Mouse (Mus musculus): ENCODE measurements around the gene Tmem236. TPM values are rescaled to one million over a fixed set of nuclear protein-coding genes. Genes with fewer than 3 reads are reported as not detected.
"Not testable (repeated sequence)": the region's sequence is repeated elsewhere in the genome, so short reads cannot be mapped to it uniquely, and the experiment has no call there.

Tmem236 gene
- polyA plus RNA-seq, 1 experiment from 2014 or later = 0.04 TPM

DNA sequence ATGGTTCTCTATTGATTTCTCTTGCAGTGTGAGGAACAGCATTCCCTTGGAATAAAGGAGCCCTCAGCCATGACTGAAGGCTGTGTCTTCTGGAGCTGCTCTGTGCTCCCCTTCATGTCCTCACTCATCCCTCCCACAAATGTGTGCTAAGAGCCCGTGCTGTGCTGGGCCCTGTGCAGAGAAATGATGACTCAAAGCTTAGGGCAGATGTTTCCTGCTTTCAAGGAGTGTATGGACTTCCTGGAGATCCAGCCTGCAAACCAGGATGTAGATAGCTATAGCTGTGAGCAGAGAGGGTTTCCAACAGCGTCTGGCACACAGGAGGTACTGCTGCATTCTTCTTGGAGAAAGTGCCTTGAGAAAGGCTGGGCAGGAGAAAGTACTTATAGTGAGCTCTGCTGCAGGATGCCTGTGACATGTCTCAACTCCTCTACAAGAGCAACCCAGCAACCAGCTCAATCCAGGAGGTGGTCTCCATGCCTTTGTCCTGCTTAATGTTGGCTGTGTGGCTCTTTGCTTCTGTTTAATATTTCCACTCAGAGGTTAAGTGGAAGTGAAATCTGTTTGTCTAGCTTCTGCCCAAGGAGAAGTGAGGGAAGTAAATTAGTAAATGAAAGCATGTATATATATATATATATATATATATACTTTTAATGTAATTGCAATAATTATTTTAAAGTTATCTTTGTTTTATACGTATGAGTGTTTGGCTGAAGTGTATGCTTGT lies 8.5 kb upstream of the Tmem236 start:
- ATAC-seq (ENCODE audit: low read depth) (0 out of 2 replicates have a peak, but pooled peaks have one; percentile 18), DNase-seq (ENCODE audit: low spot score) (peak; percentile 43)
- Histone ChIP-seq H3K36me3 (ENCODE audit: control insufficient read depth, insufficient read depth, low read length) (no peaks in the 10 kb centered on the region), H3K27ac (replicated peaks; ENCODE audit: low read depth, low read length) (no peak overlapping the region), H3K4me2 (ENCODE audit: low read depth, low read length) (no peak overlapping the region), H3K4me3 (ENCODE audit: low read depth, low read length) (no peak overlapping the region), H3K9ac (ENCODE audit: low read depth, low read length) (no peak overlapping the region), H3K27me3 (replicated peaks; ENCODE audit: control insufficient read depth, insufficient read depth, low read length) (no peaks in the 10 kb centered on the region), H3K9me3 (ENCODE audit: control insufficient read depth, low read length) (no peaks in the 10 kb centered on the region), H3K4me1 (ENCODE audit: control insufficient read depth, insufficient read depth, low read length) (no peaks in the 10 kb centered on the region)
- WGBS = 68% methylated on average over 3 of the region's 3 CpGs

DNA sequence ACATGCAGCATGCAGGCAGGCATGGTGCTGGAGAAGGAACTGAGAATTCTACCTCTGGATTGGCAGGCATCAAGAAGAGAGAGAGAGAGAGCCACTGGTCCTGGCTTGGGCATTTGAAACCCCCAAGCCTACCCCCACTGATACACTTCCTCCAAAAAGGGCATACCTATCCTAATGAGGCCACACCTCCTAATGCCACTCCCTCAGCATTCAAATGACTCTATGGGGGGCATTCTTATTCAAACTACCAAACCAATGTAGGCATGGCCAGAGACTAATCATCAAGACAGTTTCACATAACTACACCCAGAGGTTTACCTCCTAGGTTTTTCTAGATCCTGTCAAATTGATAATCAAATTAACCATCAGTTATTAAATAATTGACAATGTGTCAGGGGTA lies 6.6 kb upstream of the Tmem236 start:
- H3K4me1 ChIP-seq (ENCODE audit: control insufficient read depth, insufficient read depth, low read length) = no peaks in the 10 kb centered on the region
- no peak overlapping the region for H3K4me2 ChIP-seq (ENCODE audit: low read depth, low read length)
- no peak for ATAC-seq (ENCODE audit: low read depth)
- no peak overlapping the region for H3K9ac ChIP-seq (ENCODE audit: low read depth, low read length)
- H3K4me3 ChIP-seq (ENCODE audit: low read depth, low read length) = no peak overlapping the region
- DNase-seq (ENCODE audit: low spot score) = no peak
- H3K9me3 ChIP-seq (ENCODE audit: control insufficient read depth, low read length) = no peaks in the 10 kb centered on the region
- H3K36me3 ChIP-seq (ENCODE audit: control insufficient read depth, insufficient read depth, low read length) = no peaks in the 10 kb centered on the region
- H3K27me3 ChIP-seq (replicated peaks; ENCODE audit: control insufficient read depth, insufficient read depth, low read length) = no peaks in the 10 kb centered on the region
- no peak overlapping the region for H3K27ac ChIP-seq (replicated peaks; ENCODE audit: low read depth, low read length)

DNA sequence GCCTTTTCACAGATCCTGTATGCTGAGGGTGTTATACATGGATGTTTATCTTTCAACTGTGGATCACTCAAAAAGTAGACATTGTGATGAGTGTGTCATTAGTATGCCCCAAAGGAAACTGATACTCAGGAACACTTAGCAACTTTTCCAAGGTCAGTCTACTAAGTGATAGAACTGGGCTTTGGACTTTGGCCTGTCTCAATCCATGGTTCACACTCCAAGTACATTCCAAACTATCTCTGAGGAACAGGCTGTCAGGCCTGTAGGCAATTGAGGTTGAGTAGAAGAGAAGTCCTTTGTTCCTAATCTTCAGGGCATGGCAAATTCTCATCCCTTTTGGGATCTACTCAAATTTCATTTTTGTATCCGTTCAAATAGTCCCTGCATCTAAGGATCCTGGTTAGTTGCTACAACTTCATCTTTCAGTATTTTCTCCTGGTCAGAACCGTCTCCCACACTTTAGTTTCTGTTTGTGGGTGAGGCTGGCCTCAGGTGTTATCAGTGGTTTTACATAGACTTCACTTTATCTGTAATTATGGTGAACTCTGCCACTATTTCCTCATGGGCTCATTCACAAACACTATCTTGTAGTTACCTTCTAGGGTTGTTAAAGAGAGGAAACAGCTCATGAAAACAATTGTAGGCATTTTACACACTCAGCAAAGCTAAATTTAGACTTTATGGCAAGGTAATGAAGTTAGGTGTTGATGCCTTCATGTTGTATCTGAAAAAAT lies 2.3 kb downstream of the Tmem236 start:
- ATAC-seq (ENCODE audit: low read depth) = no peak
- Histone ChIP-seq H3K4me2 (ENCODE audit: low read depth, low read length) (no peak overlapping the region), H3K9ac (ENCODE audit: low read depth, low read length) (no peak overlapping the region), H3K4me3 (ENCODE audit: low read depth, low read length) (no peak overlapping the region), H3K27ac (replicated peaks; ENCODE audit: low read depth, low read length) (no peak overlapping the region), H3K4me1 (ENCODE audit: control insufficient read depth, insufficient read depth, low read length) (no peaks in the 10 kb centered on the region), H3K27me3 (replicated peaks; ENCODE audit: control insufficient read depth, insufficient read depth, low read length) (no peaks in the 10 kb centered on the region), H3K36me3 (ENCODE audit: control insufficient read depth, insufficient read depth, low read length) (no peaks in the 10 kb centered on the region), H3K9me3 (ENCODE audit: control insufficient read depth, low read length) (no peaks in the 10 kb centered on the region)
- DNase-seq (ENCODE audit: low spot score) = no peak
- WGBS = 65% methylated on average over 2 of the region's 2 CpGs

DNA sequence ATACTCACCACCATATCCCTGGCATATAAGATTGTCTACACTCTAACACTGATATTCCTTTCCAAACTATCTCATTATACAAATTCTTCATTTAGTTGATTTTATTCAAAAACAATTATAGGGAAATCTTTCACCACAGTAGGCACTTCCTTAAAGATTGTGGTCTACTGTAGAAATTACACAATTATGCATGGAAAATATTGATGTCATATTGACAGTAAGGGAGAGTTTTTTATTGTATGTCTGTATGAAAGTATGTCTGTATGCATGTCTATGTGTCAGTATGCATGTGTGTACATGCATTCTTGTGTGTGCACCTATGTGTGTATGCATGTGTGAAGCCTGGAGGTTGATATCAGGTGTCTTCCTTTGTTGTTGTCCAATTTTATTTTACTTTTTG lies 10.1 kb downstream of the Tmem236 start:
- Histone ChIP-seq H3K4me2 (ENCODE audit: low read depth, low read length) (no peak overlapping the region), H3K27me3 (replicated peaks; ENCODE audit: control insufficient read depth, insufficient read depth, low read length) (no peaks in the 10 kb centered on the region), H3K27ac (replicated peaks; ENCODE audit: low read depth, low read length) (no peak overlapping the region), H3K4me1 (ENCODE audit: control insufficient read depth, insufficient read depth, low read length) (no peaks in the 10 kb centered on the region), H3K9me3 (ENCODE audit: control insufficient read depth, low read length) (no peaks in the 10 kb centered on the region), H3K4me3 (ENCODE audit: low read depth, low read length) (no peak overlapping the region), H3K9ac (ENCODE audit: low read depth, low read length) (no peak overlapping the region), H3K36me3 (ENCODE audit: control insufficient read depth, insufficient read depth, low read length) (no peaks in the 10 kb centered on the region)
- ATAC-seq (ENCODE audit: low read depth) (no peak), DNase-seq (ENCODE audit: low spot score) (no peak)

DNA sequence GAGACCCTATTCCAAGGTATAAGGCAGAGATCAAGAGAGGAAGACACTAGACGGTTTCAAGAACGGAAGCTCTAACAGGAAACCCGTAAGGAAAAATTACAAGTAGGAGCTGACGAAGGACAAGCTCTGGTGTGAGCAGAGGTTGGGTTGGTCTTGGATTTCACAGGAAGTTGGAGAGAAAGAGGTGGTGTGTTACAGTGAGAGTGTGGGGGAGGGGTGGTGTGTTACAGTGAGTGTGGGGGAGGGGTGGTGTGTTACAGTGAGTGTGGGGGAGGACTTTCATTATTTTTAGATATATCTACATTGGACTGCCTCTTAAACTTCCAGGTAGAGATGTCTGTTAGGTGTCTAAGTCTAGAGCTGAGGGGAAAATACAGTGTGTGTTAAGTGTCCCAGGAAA lies 16.4 kb downstream of the Tmem236 start:
- H3K9ac ChIP-seq (ENCODE audit: low read depth, low read length) = no peak overlapping the region
- no peak overlapping the region for H3K27ac ChIP-seq (replicated peaks; ENCODE audit: low read depth, low read length)
- no peak overlapping the region for H3K4me3 ChIP-seq (ENCODE audit: low read depth, low read length)
- ATAC-seq (ENCODE audit: low read depth) (no peak), DNase-seq (ENCODE audit: low spot score) (no peak)
- H3K9me3 ChIP-seq (ENCODE audit: control insufficient read depth, low read length) = no peaks in the 10 kb centered on the region
- WGBS = 74% methylated on average over 4 of the region's 4 CpGs
- H3K4me1 ChIP-seq (ENCODE audit: control insufficient read depth, insufficient read depth, low read length) = no peaks in the 10 kb centered on the region
- no peak overlapping the region for H3K4me2 ChIP-seq (ENCODE audit: low read depth, low read length)
- H3K27me3 ChIP-seq (replicated peaks; ENCODE audit: control insufficient read depth, insufficient read depth, low read length) = no peaks in the 10 kb centered on the region
- no peaks in the 10 kb centered on the region for H3K36me3 ChIP-seq (ENCODE audit: control insufficient read depth, insufficient read depth, low read length)

DNA sequence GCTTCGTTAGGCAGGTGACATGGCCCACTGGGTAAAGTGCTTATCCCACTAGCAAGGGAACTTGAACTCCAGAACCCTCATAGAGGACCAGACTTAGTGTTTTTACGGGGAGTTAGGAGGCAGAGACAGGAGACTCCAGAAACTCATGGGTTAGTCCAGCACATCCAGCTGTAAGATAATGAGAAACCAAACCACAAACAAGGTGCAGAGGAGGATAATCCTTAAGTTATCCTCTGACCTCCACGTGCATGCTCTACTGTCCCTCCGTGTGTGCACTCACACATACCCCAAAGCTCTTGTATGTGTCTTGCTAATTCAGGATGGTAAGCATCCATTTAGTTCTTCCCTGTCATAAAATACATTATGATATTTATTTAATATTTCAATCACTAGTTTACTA lies 17.3 kb downstream of the Tmem236 start:
- DNase-seq (ENCODE audit: low spot score) = no peak
- no peak overlapping the region for H3K9ac ChIP-seq (ENCODE audit: low read depth, low read length)
- no peak overlapping the region for H3K4me3 ChIP-seq (ENCODE audit: low read depth, low read length)
- no peaks in the 10 kb centered on the region for H3K27me3 ChIP-seq (replicated peaks; ENCODE audit: control insufficient read depth, insufficient read depth, low read length)
- no peak overlapping the region for H3K27ac ChIP-seq (replicated peaks; ENCODE audit: low read depth, low read length)
- 87% methylated on average over 4 of the region's 4 CpGs for WGBS
- no peak for ATAC-seq (ENCODE audit: low read depth)
- H3K4me2 ChIP-seq (ENCODE audit: low read depth, low read length) = no peak overlapping the region
- no peaks in the 10 kb centered on the region for H3K36me3 ChIP-seq (ENCODE audit: control insufficient read depth, insufficient read depth, low read length)
- H3K9me3 ChIP-seq (ENCODE audit: control insufficient read depth, low read length) = no peaks in the 10 kb centered on the region
- H3K4me1 ChIP-seq (ENCODE audit: control insufficient read depth, insufficient read depth, low read length) = no peaks in the 10 kb centered on the region

DNA sequence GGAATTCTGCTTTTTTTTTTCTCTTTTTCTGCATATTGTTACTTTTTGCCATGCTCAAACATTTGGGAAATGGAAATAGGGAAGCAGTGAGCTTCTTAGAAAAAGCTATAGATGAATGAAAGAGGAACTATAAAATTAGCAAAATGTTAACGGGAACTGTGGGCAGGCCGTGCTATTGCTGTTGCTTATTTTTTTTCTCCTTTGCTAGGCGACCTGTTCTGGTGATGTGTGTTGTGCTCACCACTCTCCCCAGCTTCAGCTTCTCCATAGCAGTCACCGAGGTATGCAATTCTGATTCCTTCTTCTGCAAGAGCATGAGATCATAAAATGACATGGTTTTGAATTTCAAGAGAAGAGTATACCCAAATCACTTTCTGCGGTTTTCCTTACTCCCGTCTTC lies 17.7 kb downstream of the Tmem236 start:
- no peaks in the 10 kb centered on the region for H3K9me3 ChIP-seq (ENCODE audit: control insufficient read depth, low read length)
- WGBS = 55% methylated on average over 6 of the region's 6 CpGs

DNA sequence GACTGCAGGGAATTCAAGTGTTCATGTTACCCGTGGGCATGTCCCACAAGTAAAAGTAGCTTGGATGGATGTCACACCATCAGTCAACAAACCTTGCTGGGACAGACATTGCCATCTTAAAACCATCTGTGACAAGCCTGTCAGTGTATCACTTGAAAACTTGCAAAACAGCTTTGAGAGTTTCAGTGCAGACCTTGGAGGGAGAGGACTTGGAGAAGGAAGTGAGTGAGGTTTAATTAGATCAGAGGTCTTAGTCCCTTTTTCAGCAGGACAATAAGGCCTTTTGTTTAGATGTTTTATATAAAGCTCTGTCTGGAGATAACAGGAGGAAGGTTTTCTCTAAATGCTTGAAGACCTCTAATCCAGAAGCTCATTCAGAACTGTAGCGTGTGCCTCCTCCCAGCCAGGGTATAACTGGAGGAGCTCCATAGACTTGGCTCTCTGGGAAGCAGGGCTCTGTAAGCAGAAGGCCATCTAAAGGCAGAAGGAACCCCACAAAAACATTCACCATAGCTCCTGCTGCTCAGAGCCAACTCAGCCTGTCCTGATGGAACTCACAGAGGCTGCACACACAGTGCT lies 24.1 kb downstream of the Tmem236 start:
- ATAC-seq (ENCODE audit: low read depth) = not testable (repeated sequence)

More for the DNA sequence above, 17.7 kb downstream of the Tmem236 start:
- Histone ChIP-seq H3K9ac (ENCODE audit: low read depth, low read length) (no peak overlapping the region), H3K4me1 (ENCODE audit: control insufficient read depth, insufficient read depth, low read length) (no peaks in the 10 kb centered on the region), H3K36me3 (ENCODE audit: control insufficient read depth, insufficient read depth, low read length) (no peaks in the 10 kb centered on the region), H3K4me3 (ENCODE audit: low read depth, low read length) (no peak overlapping the region), H3K27ac (replicated peaks; ENCODE audit: low read depth, low read length) (no peak overlapping the region), H3K4me2 (ENCODE audit: low read depth, low read length) (no peak overlapping the region), H3K27me3 (replicated peaks; ENCODE audit: control insufficient read depth, insufficient read depth, low read length) (no peaks in the 10 kb centered on the region)
- ATAC-seq (ENCODE audit: low read depth) = no peak
- DNase-seq (ENCODE audit: low spot score) = no peak

More for the DNA sequence above, 24.1 kb downstream of the Tmem236 start:
- not testable (repeated sequence) for H3K27ac ChIP-seq (replicated peaks; ENCODE audit: low read depth, low read length); H3K4me3 ChIP-seq (ENCODE audit: low read depth, low read length); H3K9ac ChIP-seq (ENCODE audit: low read depth, low read length); H3K9me3 ChIP-seq (ENCODE audit: control insufficient read depth, low read length); H3K4me2 ChIP-seq (ENCODE audit: low read depth, low read length); DNase-seq (ENCODE audit: low spot score); H3K4me1 ChIP-seq (ENCODE audit: control insufficient read depth, insufficient read depth, low read length); H3K27me3 ChIP-seq (replicated peaks; ENCODE audit: control insufficient read depth, insufficient read depth, low read length); H3K36me3 ChIP-seq (ENCODE audit: control insufficient read depth, insufficient read depth, low read length)
- WGBS = no CpG with 5 or more reads among the region's 2 CpGs
